Mouse (Mus musculus): ENCODE results near the gene Mctp1.
A peak's percentile ranks its signal among the peaks of the same experiment; 100 is the strongest.
"Not testable (repeated sequence)": the region's sequence is repeated elsewhere in the genome, so short reads cannot be mapped to it uniquely, and the experiment has no call there.

Gene Mctp1

DNA sequence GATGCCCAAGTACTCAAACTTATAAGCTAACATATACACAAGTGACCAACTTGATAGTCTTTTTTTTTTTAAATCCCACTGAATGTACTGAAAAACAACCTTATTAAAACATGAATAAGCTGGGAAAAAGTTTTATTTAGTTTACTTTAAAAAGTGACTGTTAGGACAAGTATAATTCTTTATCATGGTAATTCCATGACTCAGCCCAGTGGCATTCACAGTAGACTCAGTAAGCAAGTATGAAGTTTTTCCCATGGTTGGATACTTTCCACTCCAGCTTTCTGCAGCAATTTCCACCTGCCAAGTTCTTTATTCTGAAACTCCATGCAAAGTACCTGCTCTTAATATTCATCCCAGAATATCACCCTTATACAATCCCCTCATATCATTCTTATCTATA, 97.3 kb downstream of the Mctp1 start:
- DNase-seq (ENCODE audit: low read depth, low spot score): no peak

- no peak for DNase-seq (ENCODE audit: low read depth, low spot score)
Measured at GRCm38 (mm10) chr13:76482998-76483397, 98.7 kb downstream of the Mctp1 start.

DNA sequence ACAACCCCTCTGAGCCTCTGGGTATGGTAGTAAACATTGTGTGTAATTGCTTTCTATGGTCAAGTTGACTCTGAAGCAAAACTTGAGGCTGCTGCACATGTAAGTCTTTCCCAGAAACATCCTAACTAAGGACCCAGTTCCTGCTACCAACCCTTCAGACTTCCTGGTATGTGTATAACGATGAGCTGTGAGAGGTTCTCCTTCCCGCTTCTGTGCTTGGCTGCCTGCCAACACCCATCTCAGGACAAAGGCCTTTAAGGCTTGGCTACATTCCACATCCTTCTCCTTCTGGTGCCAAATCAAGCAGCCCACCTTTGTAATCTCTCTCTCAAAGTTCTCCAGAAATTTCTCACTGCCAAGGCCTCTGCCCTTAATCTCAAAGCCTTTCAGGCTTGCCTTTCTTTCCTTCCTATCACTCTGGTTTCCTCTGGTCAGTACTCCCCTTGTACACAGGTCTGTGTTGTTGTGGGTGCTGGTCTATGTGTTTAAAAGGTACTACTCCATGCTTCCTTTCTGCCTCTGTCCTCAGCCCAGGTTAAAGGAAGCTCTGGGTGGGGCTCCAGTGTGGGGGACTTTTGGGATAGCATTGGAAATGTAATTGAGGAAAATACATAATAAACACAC, 99.9 kb downstream of the Mctp1 start:
- DNase-seq (ENCODE audit: low read depth, low spot score): peak; percentile 8

- DNase-seq (ENCODE audit: low read depth, low spot score): no peak
Measured at GRCm38 (mm10) chr13:76515896-76516295, 131.6 kb downstream of the Mctp1 start.

DNA sequence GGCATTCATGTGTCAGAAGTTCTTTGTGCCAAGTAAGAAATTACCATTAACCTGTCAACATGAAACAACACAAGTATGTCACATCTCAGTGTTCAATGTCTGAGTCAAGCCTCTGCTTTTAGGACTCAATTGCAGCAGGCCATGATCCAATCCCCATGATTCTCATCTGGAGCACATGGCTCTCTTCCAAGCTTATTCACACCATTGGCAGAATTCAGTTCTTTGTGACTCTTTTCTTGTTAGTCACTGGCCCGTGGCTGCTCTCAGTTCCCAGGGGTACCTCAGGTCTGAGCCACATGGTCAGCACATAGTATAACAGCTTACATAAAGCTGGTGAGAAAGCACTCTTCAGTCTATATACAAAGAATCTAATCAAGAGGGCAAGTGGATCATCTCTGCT, 138.8 kb downstream of the Mctp1 start:
- DNase-seq (ENCODE audit: low read depth, low spot score): no peak

GRCm38 (mm10) chr13:76527326-76527725, 143.0 kb downstream of the Mctp1 start:
- no peak for DNase-seq (ENCODE audit: low read depth, low spot score)

- DNase-seq (ENCODE audit: low read depth, low spot score): no peak
Measured at GRCm38 (mm10) chr13:76527751-76528150, 143.4 kb downstream of the Mctp1 start.

DNA sequence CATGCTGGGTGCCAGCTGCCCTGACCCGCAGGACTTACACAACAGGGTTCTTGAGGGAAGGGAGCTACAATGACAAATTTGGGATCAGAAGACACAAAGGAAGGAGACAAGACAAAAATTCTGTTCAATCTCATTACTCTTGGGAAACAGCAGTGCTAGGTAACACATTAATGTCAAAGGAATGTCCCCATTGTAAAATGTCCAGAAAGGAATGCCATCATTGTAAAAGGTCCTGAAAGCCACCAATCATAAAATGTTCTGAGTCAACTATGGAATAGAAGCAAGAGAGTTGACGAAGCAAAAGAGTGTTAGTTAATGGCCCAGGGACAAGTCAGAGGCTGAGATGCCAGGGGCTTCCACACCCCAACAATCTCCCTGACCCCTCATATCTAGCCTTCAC, 145.6 kb downstream of the Mctp1 start:
- DNase-seq (ENCODE audit: low read depth, low spot score): no peak

DNA sequence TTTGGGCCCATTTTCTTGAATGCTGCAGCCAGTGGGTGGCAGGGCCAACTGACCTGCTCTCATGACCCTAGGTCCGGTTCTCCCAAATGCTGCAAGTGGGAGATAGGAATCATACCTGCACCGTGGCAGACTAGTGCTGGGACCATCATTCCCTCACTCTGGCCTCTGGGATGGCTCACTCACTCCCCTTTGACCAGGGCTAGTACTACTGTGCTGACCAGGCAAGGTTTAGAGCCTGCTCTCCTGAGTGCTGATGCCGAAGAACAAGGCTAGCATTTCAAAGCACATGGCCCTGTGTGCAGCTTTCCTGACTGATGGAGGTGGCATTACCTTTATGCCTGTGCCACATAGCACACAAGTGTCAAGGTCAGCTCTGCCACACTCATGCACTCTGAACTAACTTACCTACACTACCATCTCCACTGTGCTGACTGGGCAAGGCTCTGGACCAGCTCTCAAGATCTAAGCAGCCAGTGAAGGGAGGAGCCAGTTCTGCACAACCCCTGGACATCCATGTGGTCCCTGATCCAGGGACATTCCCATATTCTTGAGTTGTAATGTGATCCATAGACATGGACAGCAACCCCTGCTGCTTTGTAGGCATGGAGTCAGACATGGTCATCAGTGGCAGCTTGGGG, 146.7 kb downstream of the Mctp1 start:
- DNase-seq (ENCODE audit: low read depth, low spot score): no peak

GRCm38 (mm10) chr13:76547854-76548253, 163.5 kb downstream of the Mctp1 start:
- no peak for DNase-seq (ENCODE audit: low read depth, low spot score)

DNA sequence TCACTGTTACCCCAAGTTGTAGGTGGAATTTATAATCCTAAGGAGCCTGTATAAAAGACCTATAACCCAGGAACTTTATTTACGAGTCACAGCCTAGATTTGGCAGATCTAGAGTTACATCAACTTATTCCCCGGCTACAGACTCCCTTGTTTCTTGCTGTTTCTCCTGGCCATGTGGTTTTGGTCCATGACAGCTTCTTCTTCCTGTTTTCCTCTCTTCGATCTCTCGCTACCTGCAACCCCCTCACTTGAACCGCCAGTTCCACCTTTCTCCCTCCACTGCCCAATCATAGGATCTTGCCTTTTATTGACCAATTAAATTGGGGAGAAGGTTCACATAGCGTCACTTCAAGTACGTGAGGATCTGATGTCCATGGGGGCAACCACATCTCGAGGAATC, 176.6 kb downstream of the Mctp1 start:
- no peak for DNase-seq (ENCODE audit: low read depth, low spot score)

GRCm38 (mm10) chr13:76561594-76561993, 177.3 kb downstream of the Mctp1 start:
- no peak for DNase-seq (ENCODE audit: low read depth, low spot score)

- DNase-seq (ENCODE audit: low read depth, low spot score): no peak
Measured at GRCm38 (mm10) chr13:76564061-76564460, 179.7 kb downstream of the Mctp1 start.

- no peak for DNase-seq (ENCODE audit: low read depth, low spot score)
Measured at GRCm38 (mm10) chr13:76566024-76566423, 181.7 kb downstream of the Mctp1 start.

- DNase-seq (ENCODE audit: low read depth, low spot score): no peak
Measured at GRCm38 (mm10) chr13:76567448-76567847, 183.1 kb downstream of the Mctp1 start.

GRCm38 (mm10) chr13:76568569-76569211, 184.4 kb downstream of the Mctp1 start:
- DNase-seq (ENCODE audit: low read depth, low spot score): no peak

GRCm38 (mm10) chr13:76579414-76579813, 195.1 kb downstream of the Mctp1 start:
- DNase-seq (ENCODE audit: low read depth, low spot score): peak; percentile 35

- DNase-seq (ENCODE audit: low read depth, low spot score): no peak
Measured at GRCm38 (mm10) chr13:76585447-76585846, 201.1 kb downstream of the Mctp1 start.

DNA sequence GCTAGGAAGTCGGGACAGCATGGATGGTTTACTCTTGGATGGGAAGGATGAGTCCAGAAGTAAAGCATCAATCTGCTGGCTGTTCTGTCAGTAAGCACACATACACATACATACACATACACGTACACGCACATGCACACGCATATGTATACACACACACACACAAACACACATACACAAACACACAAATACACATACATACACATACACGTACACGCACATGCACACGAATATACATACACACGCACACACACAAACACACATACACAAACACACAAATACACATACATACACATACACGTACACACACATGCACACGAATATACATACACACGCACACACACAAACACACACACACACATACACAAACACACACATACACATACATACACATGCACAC, 206.4 kb downstream of the Mctp1 start:
- DNase-seq (ENCODE audit: low read depth, low spot score): not testable (repeated sequence)

GRCm38 (mm10) chr13:76591189-76591588, 206.9 kb downstream of the Mctp1 start:
- DNase-seq (ENCODE audit: low read depth, low spot score): no peak

- no peak for DNase-seq (ENCODE audit: low read depth, low spot score)
Measured at GRCm38 (mm10) chr13:76591692-76592091, 207.4 kb downstream of the Mctp1 start.

GRCm38 (mm10) chr13:76592908-76593307, 208.6 kb downstream of the Mctp1 start:
- no peak for DNase-seq (ENCODE audit: low read depth, low spot score)

GRCm38 (mm10) chr13:76597005-76597404, 212.7 kb downstream of the Mctp1 start:
- no peak for DNase-seq (ENCODE audit: low read depth, low spot score)

Data from skeletal muscle tissue, adult 2 months (tissue).